Mouse (Mus musculus) ES-Bruce4 (cell line): Measurements from ENCODE around the gene Coq8a.

Source experiments
- CTCF ChIP-seq: IDR thresholded peaks from one replicate; pipeline ENCODE4 v1.8.1; 2011; ENCODE audit warnings: low read depth, low read length
- EP300 ChIP-seq: IDR thresholded peaks from 2 replicates; pipeline ENCODE4 v1.6.1; 2011; ENCODE audit warnings: low read depth, low read length; ENCODE audit not compliant: insufficient read depth
- POLR2A ChIP-seq: IDR thresholded peaks from one replicate; pipeline ENCODE4 v1.8.1; 2011; ENCODE audit warnings: low read length; ENCODE audit not compliant: insufficient read depth

GRCm38 (mm10) chr1:180222007-180222406, 22.6 kb upstream of the Coq8a start:
- TF ChIP-seq CTCF: no peak
- no peak for TF ChIP-seq POLR2A
- no peak for TF ChIP-seq EP300
